Mouse (Mus musculus) lung, postnatal 4 days (tissue): ENCODE results near the gene Fcer1g.
"Not testable (repeated sequence)": the region's sequence is repeated elsewhere in the genome, so short reads cannot be mapped to it uniquely, and the experiment has no call there.

Experiments used
- DNase-seq, 2 experiments: peaks; one replicate each; pipeline ENCODE4 v3.0.0; 2021

Fcer1g gene

GRCm38 (mm10) chr1:171241952-171242351, 7.8 kb upstream of the Fcer1g start:
- not testable (repeated sequence) for DNase-seq

GRCm38 (mm10) chr1:171240911-171241310, 6.7 kb upstream of the Fcer1g start:
- no peak for DNase-seq

DNA sequence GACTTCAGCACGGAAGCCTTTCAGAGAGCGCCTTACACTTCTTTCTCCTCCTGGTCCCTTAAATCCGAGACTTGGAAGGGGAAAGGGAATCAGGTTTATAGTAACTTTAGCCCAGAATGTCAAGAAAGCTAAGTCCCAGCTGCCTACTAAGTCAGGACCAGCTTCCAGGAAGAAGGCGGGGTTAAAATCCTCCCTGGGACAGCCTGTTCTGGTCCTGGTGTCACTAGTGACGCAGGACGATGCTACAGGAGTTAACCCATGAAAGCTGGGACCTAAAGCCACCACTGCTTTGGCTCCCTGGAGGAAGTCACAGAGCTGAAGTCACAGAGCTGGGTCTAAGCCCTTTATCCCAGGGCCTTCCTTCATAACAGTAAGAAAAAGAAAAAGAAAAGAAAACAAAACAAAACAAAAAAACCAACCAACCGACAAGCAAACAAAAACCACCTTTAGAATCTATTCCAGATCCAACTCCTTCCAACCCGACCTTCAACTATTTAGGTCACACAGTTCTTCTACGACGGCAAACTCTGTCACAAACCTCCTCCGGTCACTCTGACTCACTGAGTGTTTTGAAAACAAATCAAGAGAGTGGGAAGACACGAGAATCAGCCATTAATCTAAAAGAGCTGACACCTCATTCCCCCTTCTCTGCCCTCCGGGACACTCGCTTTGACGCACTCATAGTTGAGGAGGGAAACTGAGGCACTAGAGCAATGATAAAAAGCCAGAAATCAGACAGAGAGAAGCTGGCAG, 6.0 kb upstream of the Fcer1g start:
- peak in 1 of 2 experiments; percentile 20 for DNase-seq

DNA sequence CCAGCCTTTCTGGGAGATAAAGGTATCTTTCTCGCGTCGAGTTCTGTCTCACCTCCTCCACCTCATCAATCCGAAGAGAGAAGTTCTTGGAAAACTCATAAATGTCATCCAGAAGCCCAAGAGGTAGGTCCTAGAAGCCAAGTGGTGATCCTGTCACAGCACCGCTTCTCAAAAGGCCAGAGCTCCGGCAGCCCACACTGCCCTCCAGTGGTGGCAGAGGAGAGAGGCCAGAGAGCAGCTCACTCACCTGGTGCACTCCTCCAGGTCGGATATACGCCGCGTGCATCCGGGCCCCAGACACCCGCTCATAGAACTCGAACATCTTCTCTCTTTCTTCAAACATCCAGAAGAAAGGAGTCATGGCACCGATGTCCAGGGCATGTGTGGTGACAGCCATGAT, 4.3 kb upstream of the Fcer1g start:
- peak; percentile 70 to 77 for DNase-seq

GRCm38 (mm10) chr1:171237438-171237837, 3.3 kb upstream of the Fcer1g start:
- no peak for DNase-seq

- DNase-seq, result no peak
These were observed 1.6 kb upstream of the Fcer1g start for GRCm38 (mm10) chr1:171235791-171236190.

DNA sequence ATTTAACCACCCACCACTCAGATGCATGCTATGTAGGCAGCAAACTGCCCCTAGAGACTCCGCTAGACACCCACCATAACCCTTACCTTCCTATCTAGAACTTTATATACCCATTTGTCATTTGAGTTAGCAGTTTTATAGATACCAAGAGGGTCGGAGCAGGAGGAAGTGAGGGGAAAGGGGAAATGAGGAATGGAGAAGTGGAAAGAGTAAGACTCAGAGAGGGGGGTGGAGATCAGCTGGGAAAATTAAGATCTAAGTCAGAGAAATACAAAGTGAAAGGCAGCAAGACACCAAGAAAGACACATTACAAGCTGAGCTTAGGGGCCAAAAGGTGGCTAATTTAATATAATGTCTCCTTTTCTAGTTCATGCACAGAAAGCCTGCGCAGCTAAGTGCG, 373 bp upstream of the Fcer1g start:
- DNase-seq, result no peak

GRCm38 (mm10) chr1:171232800-171233730, 1.1 kb downstream of the Fcer1g start:
- DNase-seq, result peak in 1 of 2 experiments; percentile 49

DNA sequence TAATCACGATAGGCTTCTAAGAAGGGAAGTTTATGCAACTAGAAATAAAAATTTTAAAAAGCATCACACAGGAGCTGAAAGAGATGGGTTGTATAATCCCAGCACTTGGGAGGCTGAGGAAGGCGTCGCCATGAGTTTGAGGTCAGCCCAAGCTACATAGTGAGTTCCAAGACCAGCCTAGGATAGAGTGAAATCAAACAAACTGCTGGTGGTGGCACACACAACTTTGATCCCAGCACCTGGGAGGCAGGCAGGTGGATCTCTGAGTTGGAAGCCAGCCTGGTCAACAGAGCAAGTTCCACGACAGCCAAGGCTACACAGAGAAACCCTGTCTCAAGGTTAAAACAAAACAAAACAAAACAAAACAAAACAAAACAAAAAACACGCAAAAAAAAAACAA, 1.8 kb downstream of the Fcer1g start:
- DNase-seq, result no peak

DNA sequence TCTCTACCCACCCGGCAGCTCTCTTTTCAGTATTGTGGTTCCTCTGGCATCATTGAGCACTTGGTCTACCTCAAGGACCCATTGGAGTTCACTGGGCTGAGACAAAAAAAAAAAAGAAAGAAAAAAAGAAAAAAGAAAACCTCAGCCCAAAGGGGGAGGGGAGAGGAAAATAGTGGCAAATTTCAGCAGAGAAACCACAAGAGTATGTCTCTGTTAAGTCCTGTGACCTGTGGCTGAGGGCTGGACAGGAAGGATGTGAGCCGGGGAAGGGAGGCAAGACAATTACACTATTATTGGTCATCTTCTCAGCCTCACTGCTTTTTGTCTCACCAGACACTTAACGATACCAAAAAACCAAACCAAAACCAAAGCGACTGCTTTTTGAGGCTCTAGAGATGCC, 2.3 kb downstream of the Fcer1g start:
- no peak for DNase-seq

- DNase-seq, result no peak
These were observed 4.0 kb downstream of the Fcer1g start for GRCm38 (mm10) chr1:171230215-171230614.

DNA sequence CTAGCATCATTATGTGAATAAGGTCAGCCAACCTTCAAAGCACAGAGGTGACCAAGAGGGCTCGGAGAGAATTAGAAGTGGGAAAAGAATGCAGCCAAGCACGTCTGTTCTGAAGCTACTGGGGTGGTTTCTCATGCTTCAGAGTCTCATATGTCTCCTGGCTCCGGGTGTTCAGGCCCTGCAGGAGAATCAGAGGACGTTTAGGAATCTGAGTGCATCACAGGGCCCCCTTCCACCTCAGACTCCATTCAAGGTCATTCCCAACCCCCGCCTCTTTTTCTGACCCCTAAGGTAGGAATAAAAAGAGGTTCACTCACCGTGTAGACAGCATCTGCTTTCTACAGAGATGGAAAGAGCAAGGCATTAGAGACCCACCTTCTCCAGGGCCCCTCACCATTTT, 4.4 kb downstream of the Fcer1g start:
- DNase-seq, result no peak

GRCm38 (mm10) chr1:171227879-171228278, 6.3 kb downstream of the Fcer1g start:
- DNase-seq, result no peak

DNA sequence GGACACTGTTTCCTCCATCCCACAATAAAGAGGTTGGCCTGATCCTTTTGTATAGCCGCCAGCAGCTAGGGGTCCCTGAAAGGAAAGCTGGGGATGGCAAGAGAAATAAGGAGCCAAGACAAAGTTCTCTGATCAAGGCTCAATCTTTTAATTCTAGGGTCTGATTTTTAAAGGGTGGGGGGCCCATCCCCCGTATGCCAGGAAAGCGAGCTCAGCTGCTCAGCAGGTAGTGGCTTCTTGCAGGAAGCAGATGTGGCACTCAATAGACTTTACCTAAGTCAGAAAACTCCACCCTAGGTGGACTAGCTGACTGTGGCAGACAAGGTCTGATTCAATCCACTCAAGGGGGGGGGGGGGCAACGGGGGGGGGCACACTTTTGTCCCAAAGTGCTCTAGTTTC, 7.4 kb downstream of the Fcer1g start:
- DNase-seq, result no peak

- DNase-seq, result no peak
These were observed 9.3 kb downstream of the Fcer1g start, which contains the start of gene Apoa2 for GRCm38 (mm10) chr1:171224857-171225256. Gene Apoa2 (plus strand): TSS chr1:171225054.

GRCm38 (mm10) chr1:171223796-171224195, 10.4 kb downstream of the Fcer1g start:
- peak in 1 of 2 experiments; percentile 26 for DNase-seq

- no peak for DNase-seq
These were observed 11.0 kb downstream of the Fcer1g start for GRCm38 (mm10) chr1:171223168-171223567.

DNA sequence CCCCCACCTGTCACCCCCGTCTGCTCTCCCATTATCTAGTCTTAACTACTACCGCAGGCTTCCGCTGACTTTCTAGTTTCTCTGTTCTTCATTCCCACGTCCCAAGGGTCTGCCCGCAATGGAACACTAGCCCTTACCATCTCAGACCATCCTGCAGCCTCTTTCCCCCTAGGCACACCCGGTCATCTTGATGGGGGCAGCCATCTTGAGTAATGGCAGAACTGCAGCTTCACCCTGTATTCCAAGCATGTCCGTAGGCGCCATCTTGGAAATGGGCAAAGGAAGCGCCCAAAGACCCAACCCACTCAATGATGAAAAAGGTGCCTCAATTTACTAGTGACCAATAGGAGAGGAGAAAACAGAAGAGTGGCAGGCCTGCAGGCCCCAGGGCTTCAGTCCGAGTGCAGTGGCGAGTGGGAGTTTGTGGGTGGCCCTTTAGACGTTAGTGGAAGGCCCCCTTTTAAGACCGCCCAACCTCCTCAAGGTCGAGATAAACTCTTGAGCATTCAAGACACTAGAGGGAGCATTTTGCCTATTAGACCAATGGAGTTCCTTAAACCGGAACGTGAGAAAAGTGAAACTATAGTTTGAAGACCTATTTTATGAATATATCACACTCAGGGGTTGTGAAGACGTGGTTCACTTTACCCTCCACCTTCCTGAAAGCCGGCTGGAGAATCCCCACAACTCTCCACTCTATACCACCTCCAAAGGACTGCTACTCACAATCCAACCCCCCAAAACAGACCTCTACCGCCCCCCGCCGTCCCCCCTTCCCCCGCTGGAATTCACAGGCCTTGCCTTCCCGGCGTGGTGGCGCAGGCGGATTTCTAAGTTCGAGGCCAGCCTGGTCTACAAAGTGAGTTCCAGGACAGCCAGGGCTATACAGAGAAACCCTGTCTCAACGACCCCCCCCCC, 11.7 kb downstream of the Fcer1g start, which contains the start of gene Tomm40l:
Tomm40l (minus strand) TSS at position 277 of the 918 bp plus-strand sequence.
- DNase-seq, result peak; percentile 94 to 98

- DNase-seq, result peak; percentile 21 to 40
These were observed 12.6 kb downstream of the Fcer1g start for GRCm38 (mm10) chr1:171221281-171222193.

GRCm38 (mm10) chr1:171220871-171221270, 13.3 kb downstream of the Fcer1g start:
- DNase-seq, result peak; percentile 81 to 87

- DNase-seq, result no peak
These were observed 17.8 kb downstream of the Fcer1g start for GRCm38 (mm10) chr1:171216241-171216955.
